Mouse (Mus musculus) neural tube, embryonic 11.5 days (tissue): ENCODE results near the gene Lmbr1l. TPM values are rescaled to one million over a fixed set of nuclear protein-coding genes. Genes with fewer than 3 reads are reported as not detected.
A peak's percentile ranks its signal among the peaks of the same experiment; 100 is the strongest.

Experiments used
- ATAC-seq: fragments of 200-750 bp; cut with Nextera tagmentation; 2 replicates; pipeline ENCODE4 v1.8.0; 2017; ENCODE audit warnings: moderate number of reproducible peaks, mild to moderate bottlenecking, moderate TSS enrichment, moderate library complexity; ENCODE audit not compliant: insufficient read depth, low FRiP score, low TSS enrichment
- DNase-seq: peaks from one replicate; pipeline ENCODE4 v3.0.0-alpha.2; 2015; ENCODE audit warnings: low spot score
- H3K27ac ChIP-seq: fragments of 300-500 bp; sonication (generic); 2 replicates; pipeline ENCODE4 v1.5.1; 2014; ENCODE audit warnings: low read depth, mild to moderate bottlenecking, low read length
- H3K27me3 ChIP-seq: fragments of 300-500 bp; sonication (generic); 2 replicates; pipeline ENCODE4 v1.6.1; 2014; ENCODE audit warnings: mild to moderate bottlenecking, low read length, mixed read lengths; ENCODE audit not compliant: control insufficient read depth, insufficient read depth
- H3K36me3 ChIP-seq: fragments of 300-500 bp; sonication (generic); 2 replicates; pipeline ENCODE4 v1.6.1; 2014; ENCODE audit warnings: mild to moderate bottlenecking, low read length, moderate library complexity, mixed read lengths; ENCODE audit not compliant: control insufficient read depth, insufficient read depth
- H3K4me1 ChIP-seq: fragments of 300-500 bp; sonication (generic); 2 replicates; pipeline ENCODE4 v1.6.1; 2014; ENCODE audit warnings: low read length, mixed read lengths; ENCODE audit not compliant: control insufficient read depth, insufficient read depth
- H3K4me2 ChIP-seq: fragments of 300-500 bp; sonication (generic); 2 replicates; pipeline ENCODE4 v1.6.1; 2014; ENCODE audit warnings: low read depth, mild to moderate bottlenecking, moderate library complexity
- H3K4me3 ChIP-seq: fragments of 300-500 bp; sonication (generic); 2 replicates; pipeline ENCODE4 v1.5.1; 2014; ENCODE audit warnings: low read depth, low read length
- H3K9ac ChIP-seq: fragments of 300-500 bp; sonication (generic); 2 replicates; pipeline ENCODE4 v1.6.1; 2014; ENCODE audit warnings: mild to moderate bottlenecking, low read length
- H3K9me3 ChIP-seq: fragments of 300-500 bp; sonication (generic); 2 replicates; pipeline ENCODE4 v1.6.1; 2016; ENCODE audit warnings: low read length; ENCODE audit not compliant: control insufficient read depth
- WGBS: fragments of 180-500 bp; shearing (Covaris S2); extraction: QIAGEN DNeasy Blood & Tissue Kit; methylation state at CpG from one replicate; pipeline ENCODE4 v1.1.7; 2014; 5-methylcytosine and 5-hydroxymethylcytosine counted together
- polyA plus RNA-seq: library from polyadenylated mRNA; unstranded; fragments of >200 nt; fragmentation: Nextera tagmentation; extraction: Ambion mirVana; gene quantifications from 2 replicates; pipeline ENCODE4 v1.2.1, GENCODE M21; 2014

Gene Lmbr1l
- polyA plus RNA-seq, 1 experiment from 2014 or later = 8.9 TPM

DNA sequence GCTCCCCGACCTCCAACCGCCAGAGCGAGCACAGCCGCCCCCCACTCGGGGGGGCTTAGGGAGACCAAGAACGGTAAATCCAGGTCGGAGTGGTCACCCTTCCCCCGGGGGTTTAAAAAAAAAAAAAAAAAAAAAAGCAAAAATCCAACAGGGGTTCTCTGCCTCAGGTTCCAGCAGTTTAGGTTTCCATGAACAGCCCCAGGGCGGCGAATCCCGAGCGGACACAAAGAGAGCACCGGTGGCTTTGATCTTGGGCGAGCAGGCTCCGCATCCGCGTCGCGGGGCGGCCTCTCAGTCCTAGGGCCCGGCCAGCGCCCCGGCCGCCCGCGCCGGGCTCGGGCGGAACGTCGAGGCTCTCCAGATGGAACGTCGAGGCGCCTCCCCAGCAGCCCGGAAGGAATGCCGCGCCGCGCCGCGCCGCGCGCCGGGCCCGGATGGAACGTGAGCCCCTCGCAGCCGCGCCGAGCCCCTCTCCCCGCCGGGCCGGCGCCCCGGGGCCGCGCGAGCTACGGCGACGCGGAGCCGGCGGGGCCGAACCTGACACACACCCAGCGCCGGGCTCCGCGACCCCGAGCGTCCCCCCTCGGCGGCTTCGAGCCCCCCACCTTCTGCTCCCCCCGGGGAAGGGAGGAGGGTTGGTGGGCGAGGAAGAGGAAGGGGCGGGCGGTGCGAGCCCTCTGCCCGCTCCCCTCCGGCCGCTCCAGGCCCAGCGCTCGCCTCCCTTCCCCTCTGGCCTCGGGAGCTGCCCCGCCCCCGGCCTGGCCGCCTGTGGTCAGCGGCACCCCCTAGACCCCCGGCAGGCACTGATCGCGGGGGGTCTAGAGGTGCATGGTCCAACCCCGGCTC lies 46.7 kb downstream of the Lmbr1l start, which contains the start of gene Kmt2d:
TSS of gene Kmt2d (minus strand) at position 135 of the 846 bp plus-strand sequence.
- peak; percentile 45 for ATAC-seq
- WGBS = 1% methylated on average over 46 of the region's 94 CpGs

DNA sequence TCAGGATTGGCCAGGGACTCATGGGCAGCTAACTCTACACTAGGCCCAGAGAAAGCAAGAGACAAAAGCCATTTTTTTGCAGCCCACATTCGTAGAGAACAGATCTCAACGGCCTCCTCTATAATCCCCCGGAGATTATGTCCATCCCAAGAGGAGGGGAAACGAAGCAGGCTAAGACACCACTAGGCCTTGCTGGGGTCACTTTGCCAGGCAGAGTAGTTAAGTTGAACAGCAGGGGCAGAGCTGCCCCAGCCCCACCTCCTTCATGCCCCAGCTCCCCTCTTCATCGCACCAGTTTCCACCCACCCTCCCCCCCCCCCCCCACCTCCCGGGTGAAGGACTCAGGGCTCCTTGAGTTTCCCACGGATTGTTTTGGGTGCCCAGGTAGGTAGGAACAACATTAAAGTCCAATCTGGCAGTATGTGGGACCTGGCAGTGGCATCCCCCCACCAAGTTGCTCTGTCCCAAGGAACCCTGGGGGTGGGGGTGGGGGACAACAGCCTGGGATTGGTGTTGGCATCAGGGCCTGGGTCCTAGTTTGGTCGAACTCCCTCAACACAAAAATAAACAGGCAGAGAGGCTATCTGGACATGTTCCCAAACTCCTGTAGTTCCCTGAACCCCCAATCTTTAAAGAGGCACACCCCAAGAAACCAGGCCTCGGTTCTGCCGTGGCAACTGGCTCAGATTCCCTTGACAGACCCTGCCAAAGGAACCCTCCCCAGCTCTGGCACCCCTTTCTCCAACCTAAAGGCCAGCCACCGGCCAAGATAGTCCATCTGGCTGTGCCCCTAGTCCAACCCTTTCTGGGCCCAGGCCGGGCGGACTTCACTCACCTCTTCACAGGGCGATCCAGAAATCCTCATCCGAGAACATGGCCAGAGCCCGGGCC lies 47.6 kb downstream of the Lmbr1l start:
- Histone ChIP-seq H3K4me2 (peak overlapping the region; percentile 91), H3K27me3 (no peaks in the 10 kb centered on the region), H3K9ac (peak overlapping the region; percentile 99), H3K27ac (0 out of 2 replicates have a peak overlapping the region, but pooled peaks have one; percentile 95), H3K9me3 (no peaks in the 10 kb centered on the region), H3K36me3 (peaks cover 5% of the 10 kb centered on the region), H3K4me3 (peak overlapping the region; percentile 93), H3K4me1 (peaks cover 24% of the 10 kb centered on the region)
- DNase-seq (peak; percentile 32), ATAC-seq (no peak)
- WGBS = under 1% methylated on average over 16 of the region's 16 CpGs

More for the DNA sequence above, 46.7 kb downstream of the Lmbr1l start, which contains the start of gene Kmt2d:
- Histone ChIP-seq H3K9ac (peak within 1 kb of the TSS; percentile 99), H3K4me2 (peak within 1 kb of the TSS; percentile 91), H3K4me3 (peak within 1 kb of the TSS; percentile 93), H3K27ac (peak within 1 kb of the TSS; percentile 95), H3K27me3 (no peaks in the 10 kb centered on the region), H3K4me1 (peaks cover 24% of the 10 kb centered on the region), H3K9me3 (no peaks in the 10 kb centered on the region), H3K36me3 (no peaks in the 10 kb centered on the region)
- DNase-seq = peak; percentile 58

DNA sequence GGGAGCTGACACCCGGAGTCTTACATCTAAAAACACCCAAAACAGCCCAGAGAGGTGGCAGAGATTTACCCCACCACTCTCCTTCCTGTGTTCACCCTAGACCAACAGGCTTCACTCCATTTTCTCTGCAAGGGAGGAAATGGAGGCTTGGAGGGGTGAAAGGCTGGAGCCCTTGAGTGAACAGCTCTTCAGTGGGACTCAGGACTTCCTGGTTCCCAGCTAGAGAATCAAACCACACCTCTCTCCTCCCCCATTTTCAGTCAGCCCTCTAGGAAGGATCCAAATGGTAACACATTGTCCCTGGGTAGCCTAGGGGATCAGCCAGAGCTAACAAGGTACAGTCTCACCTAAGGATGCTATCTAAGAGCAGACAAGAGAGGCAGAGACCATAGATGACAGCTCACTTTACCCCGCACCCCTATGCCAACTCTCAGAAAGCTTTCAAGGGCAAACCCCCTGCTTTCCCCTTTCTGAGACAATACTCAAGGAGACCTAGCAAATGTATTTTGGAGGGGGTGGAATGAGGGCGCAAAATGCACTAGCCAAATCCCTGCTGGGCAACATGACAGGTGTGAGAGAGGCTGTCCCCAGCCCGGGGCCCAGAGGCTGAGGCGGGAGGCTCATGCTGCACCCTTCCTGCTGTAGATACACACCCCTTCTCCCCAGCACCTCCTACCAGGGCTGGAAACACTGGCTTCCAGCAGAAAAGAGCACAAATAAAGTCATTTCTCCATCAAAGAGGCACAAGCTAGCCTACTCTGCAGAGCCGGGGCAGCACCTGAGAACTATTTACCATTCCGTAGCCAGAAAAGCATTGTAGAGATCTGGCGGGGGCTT lies 48.5 kb downstream of the Lmbr1l start:
- WGBS = 15% methylated on average over 8 of the region's 8 CpGs
- no peak for ATAC-seq
- Histone ChIP-seq H3K27me3 (no peaks in the 10 kb centered on the region), H3K36me3 (peaks cover 11% of the 10 kb centered on the region), H3K4me3 (peak overlapping the region; percentile 93), H3K9me3 (no peaks in the 10 kb centered on the region), H3K9ac (peak overlapping the region; percentile 99), H3K4me1 (peaks cover 24% of the 10 kb centered on the region), H3K27ac (no peak overlapping the region), H3K4me2 (peak overlapping the region; percentile 91)
- no peak for DNase-seq

DNA sequence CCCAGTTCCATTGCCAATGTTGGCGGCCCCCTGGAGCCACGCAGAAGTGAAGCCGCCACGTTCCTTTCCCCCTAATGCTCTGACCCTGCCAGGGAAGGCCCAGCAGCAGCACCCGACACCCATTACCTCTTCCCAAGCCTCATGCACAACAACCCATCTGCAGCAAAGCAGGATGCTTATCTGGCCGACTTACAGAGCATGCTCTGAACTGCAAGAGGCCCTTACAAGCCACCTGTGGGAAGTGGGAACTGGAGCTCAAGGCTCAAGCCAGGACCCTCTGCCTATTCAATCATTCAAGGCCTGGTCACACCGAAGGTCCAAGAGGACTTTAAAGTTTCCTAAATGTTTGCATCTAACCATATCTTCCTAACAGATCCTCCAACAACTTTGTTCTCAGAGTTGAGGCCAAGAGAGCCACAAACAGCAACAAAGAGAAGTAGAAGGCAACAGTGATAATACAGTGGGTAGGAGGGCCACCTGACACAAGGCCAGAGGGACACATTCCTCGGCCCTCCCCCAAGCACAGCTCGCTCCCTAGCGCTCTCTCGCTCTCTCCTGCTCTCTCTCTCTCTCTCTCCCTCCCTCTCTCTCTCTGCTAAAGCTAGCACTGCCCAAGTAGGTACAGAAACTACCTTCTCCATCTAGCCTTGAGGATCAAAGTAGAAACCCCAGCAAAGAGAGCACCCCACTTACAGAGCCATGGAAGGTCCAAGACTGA lies 49.5 kb downstream of the Lmbr1l start:
- H3K4me1 ChIP-seq = peaks cover 24% of the 10 kb centered on the region
- DNase-seq = no peak
- H3K4me2 ChIP-seq = peak overlapping the region; percentile 91
- peak overlapping the region; percentile 99 for H3K9ac ChIP-seq
- no peaks in the 10 kb centered on the region for H3K27me3 ChIP-seq
- WGBS = 44% methylated on average over 11 of the region's 11 CpGs
- no peaks in the 10 kb centered on the region for H3K9me3 ChIP-seq
- H3K27ac ChIP-seq = no peak overlapping the region; the same call in 1 of the 2 replicates
- H3K36me3 ChIP-seq = peaks cover 21% of the 10 kb centered on the region
- no peak for ATAC-seq
- peak overlapping the region; percentile 93 for H3K4me3 ChIP-seq

DNA sequence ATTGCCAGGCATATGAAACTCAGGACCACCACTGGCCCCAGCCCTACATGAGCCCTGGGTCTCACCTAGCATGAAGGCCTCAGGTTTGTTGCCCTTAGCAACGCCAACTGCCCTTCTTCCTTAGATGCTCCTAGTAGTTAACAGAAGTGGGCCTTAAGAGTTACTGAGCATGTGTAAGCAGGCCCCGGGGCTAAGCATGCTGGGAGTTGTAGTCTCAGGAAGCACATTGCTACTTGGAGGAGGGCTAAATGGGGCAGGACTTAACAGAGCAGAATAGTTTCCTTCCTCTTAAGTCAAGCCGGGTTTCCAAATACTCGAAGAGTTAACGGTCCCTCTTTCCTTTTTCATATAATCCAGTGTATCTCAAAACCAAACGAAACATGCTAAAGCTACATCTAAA lies 50.7 kb downstream of the Lmbr1l start:
- no peak overlapping the region for H3K4me2 ChIP-seq
- peaks cover 30% of the 10 kb centered on the region for H3K36me3 ChIP-seq
- peaks cover 20% of the 10 kb centered on the region for H3K4me1 ChIP-seq
- H3K4me3 ChIP-seq = no peak overlapping the region
- no peak overlapping the region for H3K27ac ChIP-seq
- H3K9me3 ChIP-seq = no peaks in the 10 kb centered on the region
- no peak for DNase-seq
- 82% methylated on average over 6 of the region's 6 CpGs for WGBS
- no peak overlapping the region for H3K9ac ChIP-seq
- ATAC-seq = no peak
- no peaks in the 10 kb centered on the region for H3K27me3 ChIP-seq

DNA sequence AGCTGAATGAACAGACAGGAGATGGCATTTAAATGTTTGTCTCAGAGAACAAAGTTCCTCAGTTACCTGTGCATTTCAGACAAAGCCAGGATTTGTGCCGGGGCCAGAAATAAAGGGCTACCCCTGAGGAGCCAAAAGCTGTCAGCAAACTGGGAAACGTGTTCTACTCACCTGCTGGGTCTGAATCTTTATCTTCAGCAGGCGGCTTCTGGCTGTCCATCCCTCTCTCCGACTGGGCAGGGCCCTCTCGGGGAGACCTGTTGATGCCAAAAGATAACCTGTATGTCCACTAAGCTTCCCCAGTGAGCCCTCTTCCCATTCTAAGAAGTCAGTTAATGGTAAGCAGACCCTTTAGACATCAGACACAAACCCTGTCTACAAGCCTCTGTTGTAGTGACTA lies 51.5 kb downstream of the Lmbr1l start:
- Histone ChIP-seq H3K27ac (no peak overlapping the region), H3K9me3 (no peaks in the 10 kb centered on the region), H3K4me1 (peaks cover 20% of the 10 kb centered on the region), H3K9ac (no peak overlapping the region), H3K4me2 (no peak overlapping the region), H3K36me3 (peaks cover 38% of the 10 kb centered on the region), H3K4me3 (no peak overlapping the region), H3K27me3 (no peaks in the 10 kb centered on the region)
- ATAC-seq = no peak
- WGBS = 88% methylated on average over 5 of the region's 5 CpGs
- no peak for DNase-seq

DNA sequence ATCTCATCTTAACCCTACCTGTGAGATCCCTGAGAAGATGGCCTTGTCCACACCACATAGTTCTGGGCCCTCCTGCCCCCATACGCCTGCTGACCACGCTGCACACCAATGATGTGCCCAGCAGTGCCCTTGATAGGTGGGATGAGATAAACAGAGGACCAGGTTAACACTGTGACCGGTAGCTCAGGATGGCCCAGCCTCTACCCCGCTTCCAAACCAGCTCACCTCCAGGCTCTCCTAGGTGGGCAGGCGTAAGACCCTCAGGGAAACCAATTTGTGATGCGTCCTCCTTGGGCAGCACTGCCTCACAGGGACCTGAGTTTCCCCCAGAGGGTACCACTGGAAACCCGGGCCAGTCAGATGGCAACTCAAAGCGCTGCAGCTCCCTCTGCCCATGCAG lies 52.3 kb downstream of the Lmbr1l start:
- Histone ChIP-seq H3K27me3 (no peaks in the 10 kb centered on the region), H3K27ac (no peak overlapping the region), H3K9ac (no peak overlapping the region), H3K4me2 (no peak overlapping the region), H3K36me3 (peaks cover 46% of the 10 kb centered on the region), H3K4me3 (no peak overlapping the region), H3K4me1 (peaks cover 20% of the 10 kb centered on the region), H3K9me3 (no peaks in the 10 kb centered on the region)
- DNase-seq (no peak), ATAC-seq (no peak)
- WGBS = 98% methylated on average over 8 of the region's 8 CpGs
